Mouse (Mus musculus) testis, adult 2 months (tissue): Measurements from ENCODE around the gene Bcl3.

Experiments
- CTCF ChIP-seq: fragments of 200-500 bp; IDR thresholded peaks from 2 replicates; pipeline ENCODE4 v1.5.1; 2012; ENCODE audit warnings: low read depth, mild to moderate bottlenecking, inconsistent platforms, low read length, moderate library complexity; ENCODE audit not compliant: control insufficient read depth, insufficient read depth, insufficient replicate concordance
- POLR2A ChIP-seq: fragments of 200-500 bp; IDR thresholded peaks from 2 replicates; pipeline ENCODE4 v1.6.1; 2012; ENCODE audit warnings: low read depth, mild to moderate bottlenecking, inconsistent platforms, low read length, moderate library complexity; ENCODE audit not compliant: control insufficient read depth

DNA sequence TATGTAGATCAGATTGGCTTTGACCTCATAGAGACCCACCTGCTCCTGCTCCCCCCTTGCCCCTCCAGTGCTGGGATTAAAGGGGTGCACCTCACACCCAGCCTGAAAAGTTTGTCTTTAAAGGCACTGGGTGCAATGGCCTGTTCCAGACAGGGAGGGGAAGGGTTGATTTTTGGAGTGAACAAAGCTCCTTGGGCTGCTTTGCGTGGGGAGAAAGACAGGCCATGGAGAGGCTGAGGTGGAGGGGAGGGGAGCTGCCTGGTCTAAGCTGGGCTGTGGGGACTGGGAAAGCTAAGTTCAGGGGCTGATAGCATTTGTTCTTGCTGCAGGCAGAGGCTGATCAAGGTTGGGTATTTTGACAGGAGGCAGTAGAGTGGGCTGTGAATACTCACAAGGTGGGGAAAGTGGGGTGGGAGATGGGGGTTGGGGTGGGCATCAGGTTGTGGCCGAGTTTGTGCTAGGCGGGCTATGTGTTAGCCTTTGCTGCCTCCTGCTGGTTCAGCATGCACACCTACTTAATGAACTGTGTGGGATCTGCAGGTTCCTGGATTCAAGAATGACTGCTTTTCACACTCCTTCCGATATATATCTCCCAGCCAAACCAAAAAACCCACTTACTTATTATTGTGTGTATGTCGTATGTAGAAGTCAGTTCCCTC, 49.5 kb upstream of the Bcl3 start:
- no peak for TF ChIP-seq POLR2A
- peak; percentile 47; the same call in 1 of the 2 replicates for TF ChIP-seq CTCF
